Mouse (Mus musculus): Measurements from ENCODE around the gene Col6a2. TPM values are rescaled to one million over a fixed set of nuclear protein-coding genes. Genes with fewer than 3 reads are reported as not detected.

Col6a2 gene
- polyA plus RNA-seq, 1 experiment = 0.39 TPM

GRCm38 (mm10) chr10:76641894-76642627 lies 18.6 kb upstream of the Col6a2 start:
- no peak overlapping the region for H3K4me3 ChIP-seq (ENCODE audit: insufficient read depth, poor library complexity, severe bottlenecking)
- H3K27me3 ChIP-seq (ENCODE audit: control insufficient read depth, insufficient read depth, insufficient read length) = no peaks in the 10 kb centered on the region
- TF ChIP-seq FOSL1 (IDR thresholded peaks at IDR 0.05; ENCODE audit: insufficient read depth, low read length, poor library complexity, severe bottlenecking) (no peak), MYOD1 (IDR thresholded peaks at IDR 0.05; ENCODE audit: control insufficient read depth, insufficient read length, low read depth) (no peak), USF1 (IDR thresholded peaks at IDR 0.05; ENCODE audit: low read depth) (no peak), MYOG (IDR thresholded peaks at IDR 0.05; ENCODE audit: control insufficient read depth, extremely low read depth, insufficient read length) (no peak), CEBPB (IDR thresholded peaks at IDR 0.05; ENCODE audit: low read depth) (no peak), CTCF (IDR thresholded peaks at IDR 0.05; ENCODE audit: control insufficient read depth, insufficient read depth, insufficient read length) (no peak), MAX (IDR thresholded peaks at IDR 0.05) (no peak)
- no peak overlapping the region for H3ac ChIP-seq (ENCODE audit: control insufficient read depth, insufficient read length, low read depth)
- no peaks in the 10 kb centered on the region for H3K79me3 ChIP-seq (ENCODE audit: low read depth)
- H3K36me3 ChIP-seq (ENCODE audit: control insufficient read depth, insufficient read depth) = no peaks in the 10 kb centered on the region
- no peaks in the 10 kb centered on the region for H3K79me2 ChIP-seq (ENCODE audit: control insufficient read depth, insufficient read depth)

- Histone ChIP-seq H3K79me2 (ENCODE audit: control insufficient read depth, insufficient read depth) (no peaks in the 10 kb centered on the region), H3K36me3 (ENCODE audit: control insufficient read depth, insufficient read depth) (no peaks in the 10 kb centered on the region), H3K27me3 (ENCODE audit: control insufficient read depth, insufficient read depth, insufficient read length) (no peaks in the 10 kb centered on the region), H3K79me3 (ENCODE audit: low read depth) (no peaks in the 10 kb centered on the region), H3K4me3 (ENCODE audit: insufficient read depth, poor library complexity, severe bottlenecking) (no peak overlapping the region), H3ac (ENCODE audit: control insufficient read depth, insufficient read length, low read depth) (no peak overlapping the region)
- TF ChIP-seq FOSL1 (IDR thresholded peaks at IDR 0.05; ENCODE audit: insufficient read depth, low read length, poor library complexity, severe bottlenecking) (no peak), MAX (IDR thresholded peaks at IDR 0.05) (no peak), CEBPB (IDR thresholded peaks at IDR 0.05; ENCODE audit: low read depth) (no peak), USF1 (IDR thresholded peaks at IDR 0.05; ENCODE audit: low read depth) (no peak), MYOG (IDR thresholded peaks at IDR 0.05; ENCODE audit: control insufficient read depth, extremely low read depth, insufficient read length) (no peak), CTCF (IDR thresholded peaks at IDR 0.05; ENCODE audit: control insufficient read depth, insufficient read depth, insufficient read length) (no peak), MYOD1 (IDR thresholded peaks at IDR 0.05; ENCODE audit: control insufficient read depth, insufficient read length, low read depth) (no peak)
Measured at GRCm38 (mm10) chr10:76639952-76640351, 16.5 kb upstream of the Col6a2 start.

GRCm38 (mm10) chr10:76636601-76637000 lies 13.2 kb upstream of the Col6a2 start:
- Histone ChIP-seq H3K27me3 (ENCODE audit: control insufficient read depth, insufficient read depth, insufficient read length) (no peaks in the 10 kb centered on the region), H3ac (ENCODE audit: control insufficient read depth, insufficient read length, low read depth) (no peak overlapping the region), H3K36me3 (ENCODE audit: control insufficient read depth, insufficient read depth) (no peaks in the 10 kb centered on the region), H3K4me3 (ENCODE audit: insufficient read depth, poor library complexity, severe bottlenecking) (no peak overlapping the region), H3K79me3 (ENCODE audit: low read depth) (no peaks in the 10 kb centered on the region), H3K79me2 (ENCODE audit: control insufficient read depth, insufficient read depth) (no peaks in the 10 kb centered on the region)
- TF ChIP-seq MYOD1 (IDR thresholded peaks at IDR 0.05; ENCODE audit: control insufficient read depth, insufficient read length, low read depth) = no peak
- TF ChIP-seq CEBPB (IDR thresholded peaks at IDR 0.05; ENCODE audit: low read depth) = no peak
- TF ChIP-seq MYOG (IDR thresholded peaks at IDR 0.05; ENCODE audit: control insufficient read depth, extremely low read depth, insufficient read length) = no peak
- TF ChIP-seq CTCF (IDR thresholded peaks at IDR 0.05; ENCODE audit: control insufficient read depth, insufficient read depth, insufficient read length) = no peak
- no peak for TF ChIP-seq USF1 (IDR thresholded peaks at IDR 0.05; ENCODE audit: low read depth)
- no peak for TF ChIP-seq MAX (IDR thresholded peaks at IDR 0.05)
- no peak for TF ChIP-seq FOSL1 (IDR thresholded peaks at IDR 0.05; ENCODE audit: insufficient read depth, low read length, poor library complexity, severe bottlenecking)

GRCm38 (mm10) chr10:76636026-76636425 lies 12.6 kb upstream of the Col6a2 start:
- H3ac ChIP-seq (ENCODE audit: control insufficient read depth, insufficient read length, low read depth) = no peak overlapping the region
- no peaks in the 10 kb centered on the region for H3K27me3 ChIP-seq (ENCODE audit: control insufficient read depth, insufficient read depth, insufficient read length)
- H3K4me3 ChIP-seq (ENCODE audit: insufficient read depth, poor library complexity, severe bottlenecking) = no peak overlapping the region
- TF ChIP-seq MAX (IDR thresholded peaks at IDR 0.05) (no peak), MYOD1 (IDR thresholded peaks at IDR 0.05; ENCODE audit: control insufficient read depth, insufficient read length, low read depth) (no peak), USF1 (IDR thresholded peaks at IDR 0.05; ENCODE audit: low read depth) (no peak), FOSL1 (IDR thresholded peaks at IDR 0.05; ENCODE audit: insufficient read depth, low read length, poor library complexity, severe bottlenecking) (no peak), CEBPB (IDR thresholded peaks at IDR 0.05; ENCODE audit: low read depth) (no peak), MYOG (IDR thresholded peaks at IDR 0.05; ENCODE audit: control insufficient read depth, extremely low read depth, insufficient read length) (no peak)
- H3K79me3 ChIP-seq (ENCODE audit: low read depth) = no peaks in the 10 kb centered on the region
- H3K36me3 ChIP-seq (ENCODE audit: control insufficient read depth, insufficient read depth) = no peaks in the 10 kb centered on the region
- H3K79me2 ChIP-seq (ENCODE audit: control insufficient read depth, insufficient read depth) = no peaks in the 10 kb centered on the region

GRCm38 (mm10) chr10:76634584-76634983 lies 11.2 kb upstream of the Col6a2 start:
- no peaks in the 10 kb centered on the region for H3K36me3 ChIP-seq (ENCODE audit: control insufficient read depth, insufficient read depth)

More at GRCm38 (mm10) chr10:76634584-76634983, 11.2 kb upstream of the Col6a2 start:
- no peaks in the 10 kb centered on the region for H3K79me3 ChIP-seq (ENCODE audit: low read depth)
- no peak overlapping the region for H3ac ChIP-seq (ENCODE audit: control insufficient read depth, insufficient read length, low read depth)
- TF ChIP-seq MYOG (IDR thresholded peaks at IDR 0.05; ENCODE audit: control insufficient read depth, extremely low read depth, insufficient read length) = no peak
- TF ChIP-seq CTCF (IDR thresholded peaks at IDR 0.05; ENCODE audit: control insufficient read depth, insufficient read depth, insufficient read length) = no peak
- TF ChIP-seq CEBPB (IDR thresholded peaks at IDR 0.05; ENCODE audit: low read depth) = no peak
- no peak for TF ChIP-seq MYOD1 (IDR thresholded peaks at IDR 0.05; ENCODE audit: control insufficient read depth, insufficient read length, low read depth)
- TF ChIP-seq MAX (IDR thresholded peaks at IDR 0.05) = no peak
- no peak for TF ChIP-seq USF1 (IDR thresholded peaks at IDR 0.05; ENCODE audit: low read depth)
- no peak for TF ChIP-seq FOSL1 (IDR thresholded peaks at IDR 0.05; ENCODE audit: insufficient read depth, low read length, poor library complexity, severe bottlenecking)
- no peaks in the 10 kb centered on the region for H3K27me3 ChIP-seq (ENCODE audit: control insufficient read depth, insufficient read depth, insufficient read length)
- H3K4me3 ChIP-seq (ENCODE audit: insufficient read depth, poor library complexity, severe bottlenecking) = no peak overlapping the region
- H3K79me2 ChIP-seq (ENCODE audit: control insufficient read depth, insufficient read depth) = no peaks in the 10 kb centered on the region

Measured in C2C12 (cell line).